ENCODE assay signal across 13 mouse cellular contexts in the genomic region with DNA sequence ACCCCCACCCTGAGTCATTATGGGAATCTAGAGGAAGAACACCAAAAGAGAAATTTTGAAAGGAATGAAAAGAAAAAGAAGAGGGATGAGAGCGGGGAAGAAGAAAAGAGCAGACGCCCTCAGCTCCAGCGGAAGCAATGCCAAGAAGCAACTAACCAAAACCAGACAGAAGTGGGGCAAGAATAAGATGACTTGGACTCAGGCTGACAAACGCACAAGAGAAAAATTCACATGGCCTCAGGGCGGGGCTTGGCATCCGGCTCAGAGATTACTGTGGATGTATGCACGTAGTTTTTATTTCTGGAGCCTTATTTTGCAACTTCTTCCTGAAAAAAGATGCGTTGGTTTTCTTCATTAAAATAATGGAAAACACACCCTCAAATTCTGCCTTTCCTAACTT. TPM values are rescaled to one million over a fixed set of nuclear protein-coding genes. Genes with fewer than 3 reads are reported as not detected.
DNase-seq lines count a peak whose midpoint lies in the region; ATAC-seq and TF ChIP-seq lines count a peak whose summit lies in the region.
"Had no signal": no experiment of that assay in that cellular context is flagged by ENCODE, and none has a peak within 500 bp of the region (broad histone marks: within the 10 kb centered on the region; RNA-seq: fewer than 3 reads in every experiment).

No protein-coding gene starts in this region.

- H3K9ac ChIP-seq in heart, embryonic 14.5 days (ENCODE audit: low read length), result no peak overlapping the region
- H3K9ac ChIP-seq in lung, postnatal 0 days (replicated peaks; ENCODE audit: low read depth), result no peak overlapping the region
- H3K9ac ChIP-seq in liver, embryonic 12.5 days, result no peak overlapping the region
- H3K9ac ChIP-seq: intestine, embryonic 15.5 days; liver, postnatal 0 days had no signal

- 54% methylated on average over 8 of the region's 8 CpGs for WGBS in lung, adult 2 months
- 42% methylated on average over 8 of the region's 8 CpGs for WGBS in embryonic facial prominence, embryonic 10.5 days
- 76% methylated on average over 8 of the region's 8 CpGs for WGBS in heart, embryonic 14.5 days
- WGBS in lung, postnatal 0 days, result 58% methylated on average over 8 of the region's 8 CpGs
- 69% methylated on average over 8 of the region's 8 CpGs for WGBS in liver, embryonic 12.5 days (ENCODE audit: insufficient replicate concordance)

- DNase-seq in lung, adult 18-20 months, result peak; percentile 8 to 10
- DNase-seq in lung, adult 2 months, result no peak
- DNase-seq in embryonic facial prominence, embryonic 10.5 days (ENCODE audit: low spot score), result no peak
- peak; percentile 61 for DNase-seq in lung, postnatal 0 days (ENCODE audit: low spot score)
- DNase-seq in c-Kit-positive CD71-positive TER-119-positive erythroid progenitor cells, embryonic 14.5 days (ENCODE audit: low spot score), result no peak
- DNase-seq: adrenal gland, adult 8-10 months; cerebellum, adult 8-10 months; liver, postnatal 0 days; thymus, postnatal 36 days had no signal

- H3K4me1 ChIP-seq in lung, adult 2 months (ENCODE audit: control insufficient read depth, insufficient read depth, low read length), result no peaks in the 10 kb centered on the region
- H3K4me1 ChIP-seq in embryonic facial prominence, embryonic 10.5 days, result peaks cover 55% of the 10 kb centered on the region
- H3K4me1 ChIP-seq in heart, embryonic 14.5 days (ENCODE audit: control insufficient read depth in 2 of 2, insufficient read depth in 2 of 2, low read length in 2 of 2), result peaks cover 6 to 13% of the 10 kb centered on the region in 2 experiments; a peak in 3 of 4 replicates
- H3K4me1 ChIP-seq in lung, postnatal 0 days (ENCODE audit: insufficient read depth, low read depth, low read length), result no peaks in the 10 kb centered on the region
- H3K4me1 ChIP-seq in liver, embryonic 12.5 days, result no peaks in the 10 kb centered on the region
- H3K4me1 ChIP-seq: intestine, embryonic 15.5 days had no signal

- H3K36me3 ChIP-seq in embryonic facial prominence, embryonic 10.5 days (replicated peaks), result no peaks in the 10 kb centered on the region
- H3K36me3 ChIP-seq in heart, embryonic 14.5 days (ENCODE audit: control insufficient read depth, insufficient read depth, low read length), result no peaks in the 10 kb centered on the region
- H3K36me3 ChIP-seq in lung, postnatal 0 days (ENCODE audit: insufficient read depth, low read length), result no peaks in the 10 kb centered on the region
- H3K36me3 ChIP-seq in liver, embryonic 12.5 days, result no peaks in the 10 kb centered on the region
- H3K36me3 ChIP-seq: intestine, embryonic 15.5 days had no signal

- no peak for TF ChIP-seq CTCF in lung, adult 2 months (IDR thresholded peaks at IDR 0.05; ENCODE audit: insufficient read depth, low read length)
- no peak for TF ChIP-seq CTCF in lung, postnatal 0 days (IDR thresholded peaks at IDR 0.05)

- TF ChIP-seq EP300 in lung, postnatal 0 days (IDR thresholded peaks at IDR 0.05), result no peak

- ATAC-seq in heart, embryonic 14.5 days (ENCODE audit: insufficient number of reproducible peaks, insufficient read depth, low FRiP score, low read depth), result no peak
- ATAC-seq in lung, postnatal 0 days, result peak; percentile 52
- no peak for ATAC-seq in liver, embryonic 12.5 days
- no peak for ATAC-seq in megakaryocyte progenitor cell, adult 5-6 weeks (replicated peaks; ENCODE audit: poor library complexity)
- ATAC-seq: intestine, embryonic 15.5 days; liver, postnatal 0 days had no signal

- H3K27me3 ChIP-seq in embryonic facial prominence, embryonic 10.5 days (replicated peaks; ENCODE audit: low read depth, poor library complexity, severe bottlenecking), result no peaks in the 10 kb centered on the region
- no peaks in the 10 kb centered on the region for H3K27me3 ChIP-seq in heart, embryonic 14.5 days (ENCODE audit: control insufficient read depth, insufficient read depth, low read length)
- H3K27me3 ChIP-seq in lung, postnatal 0 days (replicated peaks; ENCODE audit: insufficient read depth, low read length), result no peaks in the 10 kb centered on the region
- no peaks in the 10 kb centered on the region for H3K27me3 ChIP-seq in liver, embryonic 12.5 days (replicated peaks)
- H3K27me3 ChIP-seq: intestine, embryonic 15.5 days had no signal

- H3K4me2 ChIP-seq in heart, embryonic 14.5 days (ENCODE audit: low read length), result no peak overlapping the region
- H3K4me2 ChIP-seq in lung, postnatal 0 days (replicated peaks; ENCODE audit: low read depth, low read length), result no peak overlapping the region
- H3K4me2 ChIP-seq in liver, embryonic 12.5 days, result no peak overlapping the region
- H3K4me2 ChIP-seq: intestine, embryonic 15.5 days had no signal

- H3K27ac ChIP-seq in embryonic facial prominence, embryonic 10.5 days (replicated peaks), result peak overlapping the region; percentile 73
- H3K27ac ChIP-seq in heart, embryonic 14.5 days (replicated peaks in 1 of 2; ENCODE audit: control insufficient read depth in 1 of 2, insufficient read depth in 1 of 2, low read depth in 2 of 2, low read length in 2 of 2), result peak overlapping the region; percentile 3 to 41; a peak in 2 of 4 replicates
- H3K27ac ChIP-seq in lung, postnatal 0 days (ENCODE audit: low read length), result peak overlapping the region; percentile 38; the same call in 1 of the 2 replicates
- H3K27ac ChIP-seq in liver, embryonic 12.5 days, result no peak overlapping the region
- H3K27ac ChIP-seq: intestine, embryonic 15.5 days had no signal

- no peaks in the 10 kb centered on the region for H3K9me3 ChIP-seq in embryonic facial prominence, embryonic 10.5 days
- no peaks in the 10 kb centered on the region for H3K9me3 ChIP-seq in heart, embryonic 14.5 days (ENCODE audit: control insufficient read depth, low read length)
- H3K9me3 ChIP-seq in lung, postnatal 0 days (ENCODE audit: low read length), result no peaks in the 10 kb centered on the region
- no peaks in the 10 kb centered on the region for H3K9me3 ChIP-seq in liver, embryonic 12.5 days (replicated peaks)
- H3K9me3 ChIP-seq: intestine, embryonic 15.5 days had no signal

- no peak overlapping the region for H3K4me3 ChIP-seq in lung, adult 2 months (replicated peaks; ENCODE audit: extremely low read depth, low read depth, low read length)
- no peak overlapping the region for H3K4me3 ChIP-seq in embryonic facial prominence, embryonic 10.5 days
- H3K4me3 ChIP-seq in heart, embryonic 14.5 days (ENCODE audit: control insufficient read depth in 1 of 2, insufficient read depth in 1 of 2, low read depth in 1 of 2, low read length in 2 of 2), result no peak overlapping the region
- H3K4me3 ChIP-seq in lung, postnatal 0 days (ENCODE audit: low read depth, low read length), result no peak overlapping the region
- H3K4me3 ChIP-seq in liver, embryonic 12.5 days, result no peak overlapping the region
- H3K4me3 ChIP-seq: intestine, embryonic 15.5 days had no signal

- TF ChIP-seq POLR2A in lung, adult 2 months (IDR thresholded peaks at IDR 0.05; ENCODE audit: borderline replicate concordance, extremely low read depth, low read depth, low read length), result no peak

RNA-seq across cellular contexts. Expression of a gene that starts 41.3 kb away (rescaled TPM):
- 1.1 and 2.1 TPM in 2 replicates for polyA plus RNA-seq in lung, adult 2 months (2012; rRNA removed)
- 28.5 and 29.1 TPM in 2 replicates for polyA plus RNA-seq in embryonic facial prominence, embryonic 10.5 days (2016; fragmentation: Nextera tagmentation; extraction: Ambion mirVana)
- 8.5 and 9.0 TPM in 2 replicates for polyA plus RNA-seq in heart, embryonic 14.5 days (2014; fragmentation: Nextera tagmentation; extraction: Ambion mirVana)
- 9.6 and 11.1 TPM in 2 replicates for polyA plus RNA-seq in lung, postnatal 0 days (2015; fragmentation: Nextera tagmentation; extraction: Ambion mirVana)
- polyA plus RNA-seq in liver, embryonic 12.5 days (2016; fragmentation: Nextera tagmentation; extraction: Ambion mirVana), result 6.0 and 7.1 TPM in 2 replicates
- total RNA-seq in megakaryocyte progenitor cell, adult 5-6 weeks (2015), result 8.1 and 10.1 TPM in 2 replicates
- 8.5 and 9.5 TPM in 2 replicates for total RNA-seq in megakaryocyte progenitor cell, adult 5-6 weeks (2017)

RNA-seq across cellular contexts. Expression of a gene that starts 48.7 kb away (rescaled TPM):
- polyA plus RNA-seq in lung, adult 2 months (2012; rRNA removed), result 2.9 and 6.4 TPM in 2 replicates
- 128 TPM in 2 replicates for polyA plus RNA-seq in embryonic facial prominence, embryonic 10.5 days (2016; fragmentation: Nextera tagmentation; extraction: Ambion mirVana)
- 8.9 and 9.0 TPM in 2 replicates for polyA plus RNA-seq in heart, embryonic 14.5 days (2014; fragmentation: Nextera tagmentation; extraction: Ambion mirVana)
- polyA plus RNA-seq in lung, postnatal 0 days (2015; fragmentation: Nextera tagmentation; extraction: Ambion mirVana), result 3.6 and 4.6 TPM in 2 replicates
- polyA plus RNA-seq in liver, embryonic 12.5 days (2016; fragmentation: Nextera tagmentation; extraction: Ambion mirVana), result 0.62 and 1.2 TPM in 2 replicates
- not detected in 2 replicates for total RNA-seq in megakaryocyte progenitor cell, adult 5-6 weeks (2015)
- total RNA-seq in megakaryocyte progenitor cell, adult 5-6 weeks (2017), result not detected in 2 replicates

Comparison
In these comparisons a context has a peak if more than half of its experiments do, and no peak if none do; other contexts are left out.
1. DNase-seq: peak in lung, adult 18-20 months (2 of 2) and lung, postnatal 0 days (single experiment); none in lung, adult 2 months (single experiment), embryonic facial prominence, embryonic 10.5 days (single experiment) and c-Kit-positive CD71-positive TER-119-positive erythroid progenitor cells, embryonic 14.5 days (single experiment).
2. RNA of a gene that starts 48.7 kb away (polyA plus RNA-seq): 128 TPM in embryonic facial prominence, embryonic 10.5 days; 8.9 to 9.0 TPM in heart, embryonic 14.5 days, 2.9 to 6.4 TPM in lung, adult 2 months, 3.6 to 4.6 TPM in lung, postnatal 0 days and 0.62 to 1.2 TPM in liver, embryonic 12.5 days; every median in the first group is over 10 times any median in the second.